Mouse (Mus musculus) ES-E14 (cell line): ENCODE data around the gene Eif5a.
A peak's percentile ranks its signal among the peaks of the same experiment; 100 is the strongest.

ENCODE experiments used
- CHD2 ChIP-seq: IDR thresholded peaks from 2 replicates; pipeline ENCODE4 v1.6.1; 2014; ENCODE audit warnings: mild to moderate bottlenecking, low read depth, low read length, inconsistent platforms
- HCFC1 ChIP-seq: IDR thresholded peaks from 2 replicates; pipeline ENCODE4 v1.6.1; 2012; ENCODE audit warnings: low read length, inconsistent platforms, borderline replicate concordance; ENCODE audit not compliant: insufficient read depth
- MAFK ChIP-seq: IDR thresholded peaks from 2 replicates; pipeline ENCODE4 v1.6.1; 2014; ENCODE audit warnings: mild to moderate bottlenecking, low read depth, low read length, inconsistent platforms; ENCODE audit not compliant: insufficient read depth
- ZC3H11A ChIP-seq: IDR thresholded peaks from 2 replicates; pipeline ENCODE4 v1.6.1; 2012; ENCODE audit warnings: low read depth, mild to moderate bottlenecking, inconsistent platforms, low read length, borderline replicate concordance

GRCm38 (mm10) chr11:69901406-69901846 lies 20.3 kb downstream of the Eif5a start:
- TF ChIP-seq HCFC1 (peak; percentile 55; the same call in 1 of the 2 replicates), CHD2 (no peak), MAFK (no peak), ZC3H11A (no peak)
